Mouse (Mus musculus): ENCODE measurements around the gene Wdr83os.

GRCm38 (mm10) chr8:85074617-85075016 is 5.9 kb upstream of the Wdr83os start:
- TF ChIP-seq CTCF (IDR thresholded peaks at IDR 0.05; ENCODE audit: low read depth) (no peak), EP300 (IDR thresholded peaks at IDR 0.05; ENCODE audit: low read depth) (no peak)
